ENCODE assay signal across 28 mouse cellular contexts in genomic region chr15:93653378-93653777, GRCm38 (mm10). TPM values are rescaled to one million over a fixed set of nuclear protein-coding genes. Genes with fewer than 3 reads are reported as not detected.
"Had no signal": no experiment of that assay in that cellular context is flagged by ENCODE, and none has a peak within 500 bp of the region (broad histone marks: within the 10 kb centered on the region; RNA-seq: fewer than 3 reads in every experiment).

No protein-coding gene starts in this region.

- H3K27me3 ChIP-seq: limb, embryonic 12.5 days; limb, embryonic 13.5 days; limb, embryonic 15.5 days; liver, embryonic 12.5 days; liver, embryonic 13.5 days; liver, embryonic 15.5 days; lung, embryonic 15.5 days; midbrain, embryonic 12.5 days; midbrain, embryonic 13.5 days; midbrain, embryonic 15.5 days had no signal

- DNase-seq: left cerebral cortex, postnatal 4 days; liver; liver, embryonic 13.5 days; liver, postnatal 0 days; lung, adult 18-20 months; lung, adult 2 months; lung, embryonic 14.5 days; lung, postnatal 10 days; lung, postnatal 14 days; lung, postnatal 36 days; lung, postnatal 4 days; midbrain, embryonic 14.5 days had no signal

- H3K4me3 ChIP-seq: limb, embryonic 10.5 days; limb, embryonic 12.5 days; limb, embryonic 13.5 days; limb, embryonic 15.5 days; liver, embryonic 12.5 days; liver, embryonic 13.5 days; liver, embryonic 15.5 days; lung, embryonic 15.5 days; megakaryocyte, embryonic 14.5 days; midbrain, embryonic 10.5 days; midbrain, embryonic 12.5 days; midbrain, embryonic 13.5 days; midbrain, embryonic 15.5 days had no signal

- H3K4me2 ChIP-seq: limb, embryonic 12.5 days; limb, embryonic 13.5 days; limb, embryonic 15.5 days; liver, embryonic 11.5 days; liver, embryonic 12.5 days; liver, embryonic 13.5 days; liver, embryonic 15.5 days; lung, embryonic 14.5 days; lung, embryonic 15.5 days; midbrain, embryonic 11.5 days; midbrain, embryonic 12.5 days; midbrain, embryonic 13.5 days; midbrain, embryonic 15.5 days had no signal

- H3K36me3 ChIP-seq: limb, embryonic 10.5 days; limb, embryonic 12.5 days; limb, embryonic 13.5 days; limb, embryonic 15.5 days; liver, embryonic 12.5 days; liver, embryonic 13.5 days; liver, embryonic 15.5 days; lung, embryonic 15.5 days; midbrain, embryonic 10.5 days; midbrain, embryonic 12.5 days; midbrain, embryonic 13.5 days; midbrain, embryonic 15.5 days had no signal

RNA-seq across cellular contexts. Expression of gene Prickle1, which starts 57.7 kb away (rescaled TPM):
- total RNA-seq: monocyte, adult 5-6 weeks had no signal
- polyA plus RNA-seq: macrophage had no signal
